Mouse (Mus musculus) cerebellum, adult 11-12 months (tissue): ENCODE results near the gene Gm20388.
A peak's percentile ranks its signal among the peaks of the same experiment; 100 is the strongest.
"Not testable (repeated sequence)": the region's sequence is repeated elsewhere in the genome, so short reads cannot be mapped to it uniquely, and the experiment has no call there.

Experiments
- DNase-seq: peaks from one replicate; pipeline ENCODE4 v3.0.0; 2022

Gm20388 gene

DNA sequence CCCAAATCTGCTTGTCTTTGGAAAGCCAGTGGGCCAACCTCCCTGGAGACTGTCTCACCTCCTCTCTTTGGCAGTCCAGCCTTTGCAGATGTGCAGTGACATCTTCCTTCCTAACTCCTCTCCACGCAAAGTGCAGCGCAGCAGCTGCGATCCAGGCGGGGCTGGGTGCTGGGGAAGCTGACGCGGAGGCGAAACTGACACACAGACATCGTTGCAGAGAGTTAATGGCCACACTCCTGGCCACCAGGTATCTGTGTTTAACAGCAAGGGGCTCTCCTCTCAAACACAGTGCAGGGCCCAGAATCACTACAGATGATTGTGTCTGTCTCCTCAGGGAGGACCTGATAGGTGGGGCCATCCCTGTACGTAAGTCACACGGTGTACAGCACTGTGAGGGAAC is 3360.5 kb downstream of the Gm20388 start:
- no peak for DNase-seq

DNA sequence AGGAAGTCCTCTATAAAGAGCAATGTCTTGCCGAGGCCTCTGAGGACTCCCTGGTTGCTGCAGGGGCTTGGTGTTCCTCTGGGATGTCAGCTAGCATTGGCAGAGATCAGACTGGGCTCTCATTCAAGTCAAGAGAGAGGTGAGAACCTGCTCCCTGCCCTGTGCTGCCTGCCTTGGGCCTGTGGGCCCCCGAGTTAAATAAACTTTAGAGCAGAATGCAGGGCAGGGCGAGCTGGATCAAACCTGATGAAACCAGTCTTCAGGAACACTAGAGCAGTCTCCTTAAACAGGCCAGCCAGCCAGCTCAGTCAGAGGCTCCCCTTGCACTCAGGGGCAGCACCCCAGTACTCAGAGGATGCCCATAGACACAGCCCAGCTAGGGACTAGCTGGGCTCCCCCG is 3361.3 kb downstream of the Gm20388 start:
- no peak for DNase-seq

DNA sequence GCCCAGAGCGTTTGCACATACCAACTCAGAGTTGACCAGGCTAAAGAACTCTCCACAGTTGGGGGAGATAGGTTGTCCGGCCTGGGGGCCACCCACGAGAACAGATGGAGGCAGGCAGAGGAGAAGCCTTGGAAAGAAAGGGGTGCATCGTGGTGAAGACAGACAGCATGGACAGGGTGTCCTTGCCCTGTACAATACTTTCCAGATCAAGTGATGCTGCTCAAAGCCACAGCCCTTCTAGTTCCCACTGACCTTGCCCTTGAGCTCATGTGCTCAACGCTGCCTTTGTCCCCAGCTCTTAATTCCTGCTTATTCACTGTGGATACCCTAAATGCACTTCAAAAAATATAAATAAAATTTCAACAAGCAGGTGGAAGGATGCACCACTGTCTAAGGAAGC is 3363.8 kb downstream of the Gm20388 start:
- no peak for DNase-seq

- DNase-seq = no peak
Observed at GRCm38 (mm10) chr8:123275096-123275495, 3364.5 kb downstream of the Gm20388 start.

DNA sequence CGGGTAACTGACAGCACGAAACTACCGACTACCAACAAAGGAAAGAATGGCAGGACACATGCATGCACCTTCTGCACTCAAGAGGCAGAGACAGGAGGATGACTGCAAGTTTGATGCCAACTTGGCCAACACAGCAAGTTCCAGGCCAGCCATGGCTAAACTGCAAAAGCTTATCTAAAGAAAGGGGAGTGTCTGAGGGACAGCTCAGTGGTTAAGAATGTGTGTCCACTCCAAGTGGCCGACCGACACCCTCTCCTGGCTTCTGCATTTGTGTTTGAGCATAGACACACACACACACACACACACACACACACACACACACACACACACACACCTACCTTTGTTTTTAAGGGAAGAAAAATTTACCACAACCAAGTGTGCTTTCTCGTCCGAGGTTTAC is 3367.8 kb downstream of the Gm20388 start:
- no peak for DNase-seq

GRCm38 (mm10) chr8:123279828-123280227 is 3369.2 kb downstream of the Gm20388 start:
- DNase-seq = no peak

DNA sequence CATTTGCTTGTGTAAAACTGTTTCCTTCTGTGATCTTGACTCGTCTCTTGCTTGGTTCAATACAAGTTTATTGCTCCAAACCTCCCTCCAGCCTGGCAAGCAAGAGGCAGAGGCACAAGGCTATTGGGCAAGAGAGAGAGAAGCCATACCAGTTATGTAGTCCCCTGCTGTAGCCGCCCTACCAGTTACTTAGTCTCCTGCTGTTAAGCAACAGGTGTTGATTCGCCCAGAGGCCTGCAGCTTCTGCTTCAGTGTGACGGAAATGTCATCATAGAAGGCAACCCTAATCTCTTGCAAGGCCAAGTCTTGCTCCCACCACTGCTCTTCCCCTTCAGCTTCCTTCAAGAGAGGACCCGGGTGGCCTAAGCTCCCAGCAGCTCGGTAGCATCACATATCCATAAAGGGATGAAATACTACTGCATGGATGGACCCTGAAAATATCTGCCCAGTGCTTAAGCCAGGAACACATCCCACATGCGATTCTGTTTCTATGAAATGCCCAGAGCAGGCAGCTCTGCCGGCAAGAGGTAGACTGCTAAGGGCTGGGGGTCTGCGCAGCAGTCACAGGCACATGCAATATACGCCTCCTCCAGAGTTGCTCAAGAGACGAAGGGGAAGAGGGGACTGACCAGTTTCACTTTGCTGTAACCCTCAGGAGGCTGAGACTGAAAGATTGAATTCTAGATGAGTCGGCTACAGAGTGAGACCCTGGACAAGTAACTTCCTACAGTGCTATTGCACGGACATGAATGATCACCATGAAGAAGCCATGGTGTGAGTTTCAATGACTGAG is 3369.9 kb downstream of the Gm20388 start:
- no peak for DNase-seq

DNA sequence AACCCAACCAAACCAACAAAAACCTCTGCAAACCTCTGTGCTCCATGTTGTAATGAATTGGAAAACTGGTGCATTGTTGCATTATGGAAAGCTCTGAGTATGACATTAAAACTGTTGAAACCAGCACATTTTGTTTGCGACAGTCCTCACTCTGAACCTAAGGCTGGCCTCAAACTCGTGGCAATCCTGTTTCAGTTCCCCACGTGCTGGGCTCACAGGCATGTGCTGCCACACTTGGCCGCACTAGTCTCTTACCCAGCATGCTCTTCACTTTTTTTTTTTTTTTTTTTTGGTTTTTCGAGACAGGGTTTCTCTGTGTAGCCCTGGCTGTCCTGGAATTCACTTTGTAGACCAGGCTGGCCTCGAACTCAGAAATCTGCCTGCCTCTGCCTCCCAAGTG is 3372.4 kb downstream of the Gm20388 start:
- DNase-seq = not testable (repeated sequence)

GRCm38 (mm10) chr8:123283991-123284390 is 3373.3 kb downstream of the Gm20388 start:
- no peak for DNase-seq

GRCm38 (mm10) chr8:123284493-123284892 is 3373.9 kb downstream of the Gm20388 start:
- DNase-seq = no peak

DNA sequence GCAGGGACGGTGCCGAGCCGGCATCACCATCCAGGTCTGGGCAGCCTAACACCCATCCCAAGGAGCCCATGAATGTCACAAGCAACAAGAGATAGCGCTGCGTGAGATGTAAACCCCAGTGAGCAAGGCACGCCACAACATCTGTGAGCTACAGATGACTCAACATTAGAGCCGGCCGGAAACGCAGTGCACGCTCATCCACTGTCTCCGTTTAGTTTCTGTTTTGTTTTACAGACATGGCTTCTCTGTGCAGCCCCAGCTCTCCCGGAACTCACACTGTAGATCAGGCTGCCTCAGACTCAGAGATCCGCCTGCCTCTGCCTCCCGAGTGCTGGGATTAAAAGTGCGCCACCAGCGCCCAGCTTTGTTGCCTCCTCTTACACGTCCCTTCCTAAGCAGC is 3376.7 kb downstream of the Gm20388 start:
- DNase-seq = no peak

- no peak for DNase-seq
Observed at GRCm38 (mm10) chr8:123290166-123290565, 3379.5 kb downstream of the Gm20388 start.

GRCm38 (mm10) chr8:123290679-123291078 is 3380.0 kb downstream of the Gm20388 start:
- DNase-seq = no peak

DNA sequence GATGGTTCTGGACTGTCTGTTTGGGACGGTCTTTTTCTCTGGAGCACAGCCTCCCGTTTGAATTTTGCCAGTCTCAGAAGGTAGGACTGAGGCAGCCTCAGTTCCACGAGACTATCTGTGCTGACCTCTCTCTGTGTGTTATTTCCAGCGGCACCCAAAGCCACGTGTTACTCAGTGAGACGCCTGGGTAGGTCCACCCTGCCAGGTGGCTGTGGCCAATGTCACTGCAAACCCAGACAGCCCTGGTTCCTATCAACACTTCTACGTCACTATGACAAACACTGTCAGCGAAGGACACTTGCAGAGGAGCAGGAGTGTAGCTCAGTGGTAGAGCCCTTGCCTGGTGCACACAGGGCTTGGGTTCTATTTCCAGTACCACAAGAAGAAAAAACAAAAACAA is 3381.1 kb downstream of the Gm20388 start:
- no peak for DNase-seq

DNA sequence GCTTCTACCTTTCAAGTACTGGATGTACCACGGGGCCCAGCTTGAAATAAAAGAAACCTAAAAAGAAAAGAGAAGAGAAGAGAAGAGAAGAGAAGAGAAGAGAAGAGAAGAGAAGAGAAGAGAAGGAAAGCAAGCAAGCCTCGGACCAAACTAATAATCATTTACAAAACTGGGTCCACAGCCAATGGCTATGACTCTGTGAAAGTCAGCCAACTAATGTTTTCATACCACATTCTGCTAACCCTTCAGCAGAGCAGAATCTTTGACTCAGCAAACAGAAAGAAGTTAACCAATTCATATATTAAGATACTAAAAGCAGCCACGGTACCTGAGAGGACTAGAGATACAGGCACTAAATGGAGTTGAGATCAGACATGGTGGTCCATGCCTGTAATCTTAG is 3381.6 kb downstream of the Gm20388 start:
- no peak for DNase-seq

GRCm38 (mm10) chr8:123292785-123293184 is 3382.1 kb downstream of the Gm20388 start:
- DNase-seq = no peak

GRCm38 (mm10) chr8:123298301-123298700 is 3387.7 kb downstream of the Gm20388 start:
- DNase-seq = no peak

DNA sequence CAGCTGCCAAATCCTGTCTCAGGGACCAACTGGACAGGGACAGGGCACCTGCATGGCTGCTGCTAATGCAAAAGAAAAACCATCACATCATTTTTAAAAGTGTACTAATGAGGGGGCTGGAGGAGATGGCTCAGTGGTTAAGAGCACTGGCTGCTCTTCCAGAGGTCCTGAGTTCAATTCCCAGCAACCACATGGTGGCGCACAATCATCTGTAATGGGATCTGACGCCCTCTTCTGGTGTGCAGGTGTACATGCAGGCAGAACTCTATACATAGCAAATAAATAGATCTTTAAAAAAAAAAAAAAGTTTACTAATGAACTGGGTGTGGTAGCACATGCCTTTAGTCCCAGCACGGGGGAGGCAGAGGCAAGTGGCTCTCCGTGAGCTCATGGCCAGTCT is 3398.1 kb downstream of the Gm20388 start:
- DNase-seq = no peak

GRCm38 (mm10) chr8:123317781-123318466 is 3407.3 kb downstream of the Gm20388 start:
- DNase-seq = no peak

DNA sequence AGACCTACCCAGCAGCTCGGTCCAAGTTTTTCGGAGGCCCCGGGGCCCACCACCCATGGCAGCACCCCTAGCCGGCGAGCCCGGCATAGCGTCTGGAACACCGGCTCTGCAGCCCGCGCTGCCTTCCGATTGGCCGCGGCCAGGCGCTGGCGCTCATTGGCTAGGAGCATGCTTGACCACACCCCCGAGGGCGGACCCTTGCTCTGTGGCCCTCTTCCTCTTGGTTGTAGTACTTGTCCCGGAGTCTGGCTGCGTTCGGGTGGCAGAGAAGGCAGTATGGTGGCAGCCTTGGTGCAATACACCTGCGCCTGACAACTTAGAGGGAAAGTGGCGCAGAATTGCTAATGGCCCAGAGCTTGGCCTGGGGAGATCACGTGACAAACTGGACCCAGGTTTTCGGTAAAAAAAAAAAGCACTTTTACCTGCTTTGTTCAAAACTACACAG is 3407.8 kb downstream of the Gm20388 start, which contains the start of gene Fanca:
Gene Fanca, minus strand, starts transcription at position 110 of the 445 bp plus-strand sequence.
- peak; percentile 91 for DNase-seq

DNA sequence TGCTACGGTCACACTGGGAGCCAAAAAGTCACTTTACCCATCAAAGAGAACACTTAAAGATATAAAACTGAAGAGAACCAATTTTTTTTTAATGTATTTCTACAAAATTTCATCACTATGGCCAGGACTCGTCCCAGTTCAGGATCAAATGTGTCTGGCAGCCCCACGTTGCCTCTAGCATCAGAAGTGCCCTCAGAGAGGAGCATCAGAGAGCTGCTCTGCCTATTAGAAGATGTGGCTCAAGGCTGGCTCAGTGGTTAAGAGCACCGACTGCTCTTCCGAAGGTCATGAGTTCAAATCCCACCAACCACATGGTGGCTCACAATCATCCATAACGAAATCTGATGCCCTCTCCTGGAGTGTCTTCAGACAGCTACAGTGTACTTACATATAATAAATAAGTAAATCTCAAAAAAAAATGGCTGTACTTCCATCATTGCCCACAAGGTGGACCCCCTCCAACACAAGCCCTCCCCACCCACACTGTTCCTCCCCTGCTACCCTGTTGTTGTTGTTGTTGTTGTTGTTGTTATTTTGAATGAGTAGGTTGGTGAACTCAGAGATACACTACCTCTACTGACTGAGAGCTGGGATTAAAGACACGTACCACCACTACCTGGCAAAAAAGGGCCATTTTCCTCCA is 3409.0 kb downstream of the Gm20388 start:
- peak; percentile 18 for DNase-seq

DNA sequence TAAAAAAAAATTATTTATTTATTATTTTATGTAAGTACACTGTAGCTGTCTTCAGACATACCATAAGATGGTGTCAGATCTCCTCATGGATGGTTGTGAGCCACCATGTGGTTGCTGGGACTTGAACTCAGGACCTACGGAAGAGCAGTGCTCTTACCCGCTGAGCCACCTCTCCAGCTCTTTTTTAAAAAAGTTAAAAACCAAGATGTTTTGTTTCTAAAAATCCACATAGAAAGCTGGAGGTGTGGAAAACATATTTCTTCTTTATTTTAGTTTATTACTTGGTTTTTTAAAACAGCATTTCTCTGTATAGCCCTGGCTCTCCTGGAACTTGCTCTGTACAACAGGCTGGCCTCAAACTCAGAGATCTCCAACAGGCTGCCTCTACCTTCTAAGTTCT is 3417.9 kb downstream of the Gm20388 start:
- DNase-seq = no peak

GRCm38 (mm10) chr8:123329350-123329749 is 3418.7 kb downstream of the Gm20388 start:
- no peak for DNase-seq

DNA sequence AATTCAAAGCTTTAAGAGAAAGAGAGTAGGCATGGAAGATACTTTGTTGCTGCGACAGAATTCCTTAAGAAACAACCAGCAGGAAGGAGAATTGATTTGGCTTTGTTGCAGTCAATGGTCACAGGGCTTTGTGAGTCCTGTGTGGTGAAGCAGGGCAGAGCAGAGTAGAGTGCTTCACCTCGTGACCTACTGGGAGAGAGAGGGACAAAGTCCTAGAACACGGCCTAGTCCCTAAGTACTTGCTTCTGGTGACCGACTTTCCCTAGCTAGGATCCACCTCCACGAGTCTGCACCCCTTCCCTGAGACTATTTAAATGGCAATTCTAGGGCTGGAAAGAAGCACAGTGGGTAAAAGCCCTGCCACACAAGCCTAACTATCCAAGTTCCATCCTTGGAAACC is 3419.3 kb downstream of the Gm20388 start:
- no peak for DNase-seq
